Mouse (Mus musculus): ENCODE measurements around the gene Stx8.

The Stx8 gene

DNA sequence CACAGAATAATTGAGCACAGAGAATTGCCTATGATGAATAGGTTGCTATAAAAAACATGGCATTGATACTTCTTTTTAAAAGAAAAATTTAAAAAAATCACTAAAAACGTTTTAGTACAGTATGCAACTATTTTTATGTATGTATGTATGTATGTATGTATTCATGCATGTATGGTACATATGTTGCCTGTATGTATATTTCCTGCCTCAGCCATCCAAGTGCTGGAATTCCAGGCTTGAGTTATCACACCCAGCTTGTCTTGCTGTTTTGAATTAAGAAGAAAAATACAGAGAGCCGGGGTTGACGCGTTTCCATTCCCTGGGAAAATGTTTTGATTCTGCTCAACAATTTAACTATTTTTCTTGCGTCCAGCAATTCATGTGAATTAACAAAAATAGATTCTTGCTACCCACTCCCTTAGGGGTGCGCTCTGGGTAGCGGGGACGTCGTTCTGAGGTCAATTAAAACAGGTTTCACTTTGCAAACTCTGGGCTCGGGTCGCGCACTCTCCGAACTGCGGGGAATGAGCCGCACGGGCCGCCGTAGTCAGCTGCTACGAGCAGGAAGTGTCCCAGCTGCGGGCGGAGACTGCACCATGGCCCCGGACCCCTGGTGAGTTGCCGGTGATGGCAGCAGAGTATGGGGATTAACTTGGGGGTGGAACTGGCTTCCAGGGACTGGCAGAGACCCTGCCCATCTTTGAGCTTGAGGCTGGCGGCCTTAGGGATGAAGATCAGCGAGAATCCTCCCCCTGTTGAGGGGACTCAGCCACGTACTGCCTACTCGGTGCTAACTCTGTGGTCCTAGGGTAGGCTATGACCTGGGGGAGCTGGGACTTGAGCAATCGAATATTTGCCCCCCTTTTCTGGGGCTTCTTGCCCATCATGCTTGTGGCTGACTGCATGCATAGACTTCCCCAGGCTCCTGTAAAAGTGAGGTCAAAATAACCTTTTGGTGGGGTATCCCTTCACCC is at the start of gene Stx8:
Gene Stx8 (plus strand): TSS at position 289 of the 974 bp plus-strand sequence.
- DNase-seq, result peak; percentile 89

DNA sequence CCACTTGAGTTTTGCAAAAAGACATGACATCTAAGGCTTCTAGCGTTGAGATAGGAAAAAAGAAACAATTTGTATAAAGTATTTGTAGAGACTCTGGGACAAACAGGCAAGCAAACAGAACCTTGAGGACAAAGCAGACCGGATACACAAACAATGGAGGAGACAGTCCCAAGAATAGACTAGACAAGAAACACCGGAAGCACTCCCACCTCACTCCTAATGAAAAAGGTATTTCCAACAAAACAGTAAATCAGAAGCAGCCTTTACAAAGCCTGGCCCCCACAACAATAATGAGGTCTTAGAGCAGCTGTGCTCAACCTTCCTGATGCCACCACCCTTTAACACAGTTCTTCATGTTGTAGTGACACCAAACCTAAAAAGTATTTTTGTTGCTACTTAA is 48.9 kb upstream of the Stx8 start:
- no peak for DNase-seq

DNA sequence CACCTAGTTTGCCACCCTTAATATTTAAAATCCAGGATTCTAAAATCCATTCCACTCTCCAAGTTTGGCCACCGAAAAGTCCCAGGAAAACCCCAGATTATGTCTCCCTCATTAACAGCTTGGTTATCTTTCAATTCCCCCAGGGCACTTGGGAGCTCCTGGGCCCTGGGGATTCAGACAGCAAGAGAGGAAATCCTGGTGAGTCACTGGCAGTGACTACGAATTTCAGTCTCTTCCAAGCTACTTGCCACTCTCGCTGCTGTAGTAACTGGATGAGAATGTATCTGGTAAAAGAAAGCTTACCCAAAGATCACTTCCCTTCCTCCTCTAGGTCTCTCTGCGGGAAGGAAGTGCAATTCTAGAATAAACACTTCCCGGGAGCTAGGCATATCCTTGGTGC is 46.4 kb upstream of the Stx8 start:
- DNase-seq, result no peak

DNA sequence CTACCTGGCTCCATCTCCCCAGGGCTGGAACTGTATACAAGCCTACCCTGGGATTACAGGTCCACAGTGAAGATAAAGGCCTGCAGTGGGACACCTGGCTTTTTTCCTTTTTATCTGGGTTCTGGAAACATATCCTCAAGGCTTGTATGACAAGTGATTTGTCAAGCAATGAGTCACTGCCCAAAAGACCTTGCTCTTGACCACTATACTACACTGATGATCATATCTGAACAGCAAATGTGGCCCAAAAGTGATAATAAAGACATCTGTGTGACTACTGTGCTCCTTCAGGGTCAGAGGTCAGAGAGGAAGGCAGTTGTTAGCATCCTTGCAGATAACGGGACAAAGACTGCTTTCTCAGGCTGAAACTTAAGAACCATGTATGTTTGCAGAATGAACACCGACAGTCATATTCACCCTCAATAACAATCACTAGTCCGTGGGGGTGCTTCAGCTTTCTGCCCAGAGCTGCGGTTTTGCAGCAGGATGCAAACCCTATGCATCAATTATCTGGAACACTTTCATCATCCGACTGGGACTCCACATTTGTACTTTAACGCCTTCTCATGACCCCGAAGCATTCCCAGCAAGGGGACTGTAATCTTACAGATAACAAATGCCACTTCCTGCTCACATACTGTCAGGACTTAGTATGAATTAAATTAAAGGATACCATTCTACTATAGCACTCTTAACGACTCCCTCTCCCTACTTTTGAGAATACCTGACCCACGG is 45.6 kb upstream of the Stx8 start:
- no peak for DNase-seq

DNA sequence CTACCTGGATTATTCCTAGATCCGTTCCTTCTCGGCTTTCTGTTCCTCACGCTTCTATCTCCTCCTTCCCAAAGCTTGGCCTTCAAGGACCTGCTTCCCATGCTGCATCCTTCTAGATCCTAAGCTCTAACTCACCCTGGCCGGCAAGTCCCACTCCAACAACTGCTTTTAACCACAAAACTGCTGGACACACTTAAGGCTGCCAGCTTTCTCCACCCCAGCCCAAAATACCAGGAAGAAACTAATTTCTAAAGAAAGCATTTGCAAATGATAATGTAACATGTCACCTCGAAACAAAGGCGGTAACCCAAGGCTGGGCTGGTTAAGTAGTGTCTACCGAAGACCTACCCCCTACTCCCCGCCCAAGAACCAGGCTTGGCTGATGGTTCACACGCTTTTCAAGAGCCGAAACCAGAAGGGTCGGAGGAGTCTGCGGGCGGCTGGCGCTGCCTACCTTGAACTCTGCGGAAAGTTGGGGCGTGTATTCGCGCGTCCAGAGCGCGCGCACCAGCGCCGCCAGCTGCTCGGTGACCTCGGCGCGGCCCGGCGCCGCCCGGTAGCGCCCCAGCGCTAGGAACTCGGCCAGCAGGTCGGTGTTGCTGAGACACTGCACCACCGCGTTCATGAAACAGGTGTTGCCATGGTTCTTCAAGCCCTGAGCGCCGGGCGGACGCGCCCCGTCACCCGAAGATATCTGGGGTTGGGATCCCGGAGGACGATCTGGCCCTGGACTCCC is 44.7 kb upstream of the Stx8 start:
- DNase-seq, result peak; percentile 70

DNA sequence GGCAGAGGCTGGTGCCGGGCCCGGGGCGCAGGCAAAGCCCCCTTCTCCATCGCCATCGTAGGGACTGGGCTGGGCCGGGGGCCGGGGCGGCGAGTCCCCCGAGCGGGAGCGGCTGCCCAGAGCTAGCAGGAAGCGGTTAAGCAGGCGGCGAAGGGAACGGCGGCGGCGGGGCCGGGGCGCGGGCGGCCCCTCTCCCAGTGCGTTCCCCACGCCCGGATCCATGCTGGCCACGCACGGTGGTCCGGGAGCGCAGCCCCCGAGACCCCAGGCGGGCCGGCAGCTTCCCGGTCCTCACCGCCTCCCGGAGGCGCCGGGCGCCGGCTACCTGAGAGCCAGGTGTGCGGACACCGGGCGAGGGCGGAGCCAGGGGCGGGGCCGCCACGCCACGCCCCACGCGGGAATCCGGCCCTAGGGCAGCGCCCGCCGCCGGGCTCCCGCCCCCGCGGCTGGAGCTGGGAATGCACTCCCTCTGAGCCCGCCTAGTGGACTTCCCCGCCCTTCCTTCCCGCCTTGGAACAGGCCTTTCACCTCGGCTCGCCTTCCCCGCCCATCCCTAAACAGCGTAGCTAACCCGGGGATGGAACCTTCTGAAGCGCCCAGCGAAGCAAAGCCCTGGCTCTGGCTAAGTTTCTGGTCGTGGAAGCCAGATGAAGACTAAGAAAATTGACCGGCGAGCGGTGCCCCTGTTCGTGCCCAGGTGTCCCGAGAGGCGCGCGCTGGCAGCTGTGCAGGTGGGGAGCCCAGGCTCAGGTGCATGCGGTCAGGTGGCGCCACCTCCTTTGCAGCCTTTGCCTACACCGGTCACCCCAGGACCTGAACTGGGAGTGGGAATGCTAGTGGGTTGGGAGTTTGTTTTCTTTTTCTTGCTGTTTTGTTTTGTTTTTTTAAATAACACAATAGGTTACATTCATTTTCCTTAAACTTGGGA is 43.9 kb upstream of the Stx8 start, which contains the start of gene Usp43:
Gene Usp43 (minus strand): TSS at position 327 of the 928 bp plus-strand sequence.
- DNase-seq, result peak; percentile 82

DNA sequence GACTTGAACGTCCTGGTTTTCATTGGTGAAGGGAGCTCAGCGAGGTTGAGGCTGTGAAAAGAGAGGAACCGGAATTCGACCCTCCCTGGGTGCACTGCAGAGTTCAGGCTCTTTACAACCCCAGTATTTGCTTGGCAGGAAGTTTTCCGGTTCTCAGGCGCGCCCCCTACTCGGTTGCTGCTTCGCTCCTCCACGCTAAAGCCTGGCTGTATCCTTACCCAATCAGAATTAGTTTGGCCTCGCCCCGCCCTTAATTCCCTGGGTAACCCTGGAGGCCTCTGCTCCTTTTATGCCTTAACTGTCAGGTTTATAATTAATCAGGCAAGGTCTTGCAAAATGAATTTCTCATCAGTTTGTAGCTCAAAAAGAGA is 43.3 kb upstream of the Stx8 start:
- DNase-seq, result peak; percentile 90

DNA sequence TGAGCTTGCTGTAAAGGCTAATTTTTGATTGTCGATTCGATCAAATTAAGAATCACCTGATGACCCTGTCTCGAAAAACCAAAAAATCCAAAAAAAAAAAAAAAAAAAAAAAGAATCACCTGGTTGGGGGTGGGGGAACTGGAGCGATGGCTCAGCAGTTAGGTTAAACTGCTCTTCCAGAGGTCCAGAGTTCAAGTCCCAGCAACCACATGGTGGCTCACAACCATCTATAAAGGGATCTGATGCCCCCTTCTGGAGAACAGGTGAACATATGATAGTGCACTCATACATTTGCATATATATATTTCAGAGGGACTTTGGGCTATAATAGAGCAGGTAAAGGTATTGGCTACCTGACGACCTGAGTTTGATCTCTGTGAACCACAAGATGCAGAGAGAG is 42.3 kb upstream of the Stx8 start:
- no peak for DNase-seq

DNA sequence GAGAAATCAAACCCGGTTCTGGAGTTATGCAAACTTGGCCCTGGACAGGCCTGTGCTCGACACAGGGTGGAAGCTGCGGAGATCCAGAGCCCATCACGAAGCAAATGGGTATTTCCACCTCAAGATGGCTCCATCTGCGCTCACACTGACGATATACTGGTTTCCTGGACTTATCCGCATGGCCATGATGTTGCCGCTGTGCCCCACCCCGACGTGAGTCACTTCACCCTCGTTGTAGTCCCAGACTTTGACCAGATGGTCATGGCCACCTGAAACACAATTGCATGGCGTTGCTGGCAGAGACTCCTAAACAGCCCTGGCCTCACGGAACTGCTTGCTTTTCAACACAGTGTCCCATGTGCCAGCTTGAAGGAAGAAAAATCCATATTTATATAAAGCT is 41.0 kb upstream of the Stx8 start:
- no peak for DNase-seq

DNA sequence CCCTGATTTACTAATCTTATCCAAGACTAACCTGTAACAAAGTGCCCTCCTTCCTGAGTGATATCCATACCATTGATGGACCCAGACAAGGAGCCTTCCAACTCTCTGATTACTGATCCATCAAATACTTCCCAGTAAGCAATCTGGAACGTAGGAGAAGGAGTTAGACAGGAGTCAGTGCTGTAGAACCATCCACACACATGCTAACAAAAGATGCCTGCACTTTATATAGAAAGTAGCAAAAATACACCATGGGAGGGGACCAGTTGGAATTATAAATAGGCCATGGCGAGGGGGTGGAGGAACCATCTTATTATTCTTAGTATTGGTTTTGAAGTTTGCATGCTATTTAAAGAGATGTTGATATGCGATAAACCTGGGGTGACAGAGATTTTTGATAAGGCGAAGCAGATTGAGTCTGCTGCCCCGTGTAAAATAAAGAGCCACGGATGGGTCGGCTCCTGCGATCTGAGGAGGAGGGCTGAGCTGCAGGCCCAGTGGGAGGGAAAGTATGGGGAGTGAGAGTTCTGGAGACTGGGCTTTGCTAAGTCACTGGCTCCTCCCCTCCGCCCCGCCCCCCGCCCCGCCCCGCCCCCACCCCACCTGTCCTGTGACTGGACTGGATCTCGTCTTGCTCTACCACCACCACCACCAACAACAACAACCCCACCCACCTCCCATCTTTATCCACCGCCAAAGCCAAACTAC is 39.5 kb upstream of the Stx8 start:
- DNase-seq, result no peak

DNA sequence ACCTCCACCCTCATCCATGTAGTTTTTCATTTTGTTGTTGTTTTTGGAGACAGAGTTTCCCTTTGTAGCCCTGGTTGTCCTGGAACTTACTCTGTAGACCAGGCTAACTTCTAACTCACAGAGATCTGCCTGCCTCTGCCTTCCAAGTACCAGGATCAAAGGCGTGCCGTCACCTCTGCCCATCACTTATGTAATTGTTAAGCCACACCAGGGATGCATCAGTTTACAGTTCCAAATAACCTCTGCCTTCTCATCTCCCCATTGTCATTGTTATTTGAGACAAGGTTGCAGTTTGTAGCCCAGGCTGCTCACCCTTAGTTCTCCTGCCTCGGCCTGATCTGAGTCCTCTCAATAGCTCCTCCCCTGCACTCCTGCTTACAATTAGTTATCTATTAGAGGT is 33.8 kb upstream of the Stx8 start:
- DNase-seq, result no peak

DNA sequence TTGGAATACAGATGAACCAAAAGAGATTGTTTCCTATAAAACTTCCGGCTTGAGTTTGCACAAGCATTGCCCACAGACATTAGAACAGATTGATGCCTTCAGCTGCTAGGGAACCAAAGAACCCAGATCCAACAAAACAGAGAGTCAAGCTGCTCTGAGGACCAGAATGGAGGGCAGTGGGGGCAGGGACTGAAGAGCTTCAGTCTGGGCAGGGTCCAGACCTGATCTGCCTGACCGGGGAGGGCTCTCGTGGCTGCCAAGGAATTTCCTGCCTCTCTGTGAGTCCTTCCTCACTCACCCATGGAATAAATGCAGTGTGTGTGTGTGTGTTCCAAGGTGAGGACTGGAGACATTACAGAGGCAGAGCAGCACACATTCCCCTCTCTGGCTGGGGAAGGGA is 17.8 kb upstream of the Stx8 start:
- no peak for DNase-seq

DNA sequence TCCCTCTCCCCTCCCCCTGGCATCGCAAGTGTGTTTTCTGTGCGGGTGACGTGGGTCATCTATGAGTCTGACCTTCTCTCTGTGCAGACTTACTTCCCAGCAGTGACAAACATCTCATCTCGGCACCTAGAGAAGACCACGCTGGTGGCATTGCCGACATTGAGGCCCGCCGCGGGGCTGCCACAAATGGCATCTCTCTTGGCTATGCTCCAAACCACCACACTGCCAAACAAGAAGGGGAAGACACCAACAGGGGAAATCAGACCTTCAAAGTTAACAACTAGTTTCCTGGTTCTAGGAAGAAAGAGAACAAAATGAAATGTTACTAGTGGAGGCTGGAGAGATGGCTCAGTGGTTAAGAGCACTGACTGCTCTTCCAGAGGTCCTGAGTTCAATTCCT is 16.5 kb upstream of the Stx8 start:
- no peak for DNase-seq

DNA sequence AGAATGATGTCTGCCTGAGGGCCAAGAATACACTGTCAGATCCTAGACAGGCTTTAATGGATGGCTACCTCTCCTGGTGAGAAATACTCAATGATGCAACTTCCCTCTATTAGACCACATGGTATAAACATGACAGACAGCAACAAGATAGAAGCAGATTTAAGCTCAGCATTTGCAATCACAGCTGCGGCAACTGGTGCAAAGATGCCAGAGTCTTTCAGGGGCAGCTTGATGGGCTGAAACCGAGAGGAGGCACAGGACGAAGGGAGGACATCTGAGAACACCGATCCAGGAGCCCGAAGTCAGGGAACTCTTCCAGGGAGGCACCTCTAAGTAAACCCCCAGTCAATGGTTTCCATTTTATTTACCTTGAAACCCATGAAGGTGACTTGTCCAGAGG is 12.4 kb upstream of the Stx8 start:
- DNase-seq, result no peak

DNA sequence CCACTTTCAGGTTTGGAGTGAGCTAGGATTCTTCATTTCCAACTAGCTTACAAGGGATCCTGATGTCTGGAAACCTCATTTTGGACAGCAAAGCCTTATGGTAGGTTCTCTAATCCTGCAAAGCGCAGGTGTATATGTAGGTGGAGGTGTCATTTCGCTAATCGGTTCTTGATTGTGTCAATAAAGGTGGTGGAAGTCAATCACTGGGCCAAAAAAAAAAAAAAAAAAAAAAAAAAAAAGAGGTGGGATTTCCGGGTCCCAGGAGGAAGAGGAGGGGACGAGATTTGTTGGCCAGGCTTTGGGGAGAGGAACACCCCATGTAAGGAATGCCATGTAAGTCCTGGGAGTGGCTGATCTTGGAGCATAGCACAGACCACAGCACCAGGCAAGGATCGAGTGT is 11.6 kb upstream of the Stx8 start:
- no peak for DNase-seq

DNA sequence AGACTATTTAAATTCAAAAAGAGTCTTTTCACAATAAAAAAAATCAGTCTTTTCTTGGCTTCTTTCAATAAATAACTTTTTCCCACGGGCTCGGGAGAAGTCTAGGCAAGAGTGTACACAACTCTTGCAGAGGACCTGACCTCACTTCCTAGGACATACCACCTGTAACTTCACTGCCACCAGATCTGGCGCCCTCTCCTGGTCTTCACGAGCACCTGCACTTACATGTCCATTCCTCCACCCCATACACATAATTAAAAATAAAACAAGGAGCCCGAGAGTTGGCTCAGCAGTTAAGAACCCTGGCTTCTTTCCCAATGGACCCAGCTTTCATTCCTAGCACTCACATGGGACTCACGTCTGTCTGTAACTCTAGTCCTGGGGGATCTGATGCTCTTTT is 1.9 kb upstream of the Stx8 start:
- DNase-seq, result no peak

DNA sequence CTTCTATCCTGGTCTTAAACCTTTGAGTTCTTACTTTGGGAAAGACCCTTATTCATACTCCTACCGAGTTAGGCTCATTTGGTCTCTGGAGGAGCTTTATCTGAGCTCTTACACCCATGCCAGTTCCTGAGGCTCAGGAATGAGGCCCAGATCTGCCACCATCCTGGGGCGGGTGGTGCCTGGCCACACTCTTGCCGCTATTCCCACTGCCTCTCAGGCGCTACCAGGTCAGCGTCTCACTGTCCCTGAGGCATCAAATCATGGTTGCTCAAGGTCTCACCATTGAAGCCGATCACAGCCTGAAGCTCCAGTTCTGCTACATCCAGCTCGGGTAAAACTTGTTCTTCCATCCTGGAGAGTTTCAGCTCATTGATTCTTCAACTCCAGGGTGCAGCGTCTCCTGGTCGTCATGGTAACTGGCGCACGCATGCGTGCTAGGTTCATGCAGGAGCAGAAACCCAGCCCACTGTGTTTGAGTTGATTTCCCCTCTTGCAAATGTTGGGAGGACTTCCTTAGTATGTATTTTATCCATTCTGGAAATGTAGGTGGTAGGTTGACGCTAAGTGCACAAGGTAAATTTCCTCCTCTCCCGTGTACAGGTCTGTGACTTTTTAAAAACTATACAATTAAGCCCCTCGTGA is 630 bp upstream of the Stx8 start, which contains the start of gene Cfap52:
Gene Cfap52 (minus strand): TSS at position 410 of the 642 bp plus-strand sequence.
- peak; percentile 88 for DNase-seq

DNA sequence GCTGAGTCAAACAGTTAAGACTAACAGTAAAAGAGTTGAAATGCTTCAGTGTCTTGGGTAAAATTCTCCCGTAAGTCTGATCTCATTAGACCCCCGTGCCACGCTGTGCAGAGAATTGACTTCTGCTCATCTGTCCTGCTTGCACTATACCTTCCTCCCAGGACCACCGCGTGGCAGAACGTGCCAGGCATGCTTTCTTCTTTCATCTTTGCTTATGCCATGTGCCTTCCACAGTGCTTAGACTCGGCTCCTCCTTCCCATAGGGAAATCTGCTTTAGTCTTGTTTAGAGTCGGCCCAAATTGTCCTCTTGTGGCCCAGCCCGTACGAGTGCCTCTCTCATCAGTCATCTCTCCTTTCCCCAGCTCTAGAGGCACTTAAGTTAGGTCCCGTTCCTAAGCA is 1.8 kb downstream of the Stx8 start:
- DNase-seq, result no peak

DNA sequence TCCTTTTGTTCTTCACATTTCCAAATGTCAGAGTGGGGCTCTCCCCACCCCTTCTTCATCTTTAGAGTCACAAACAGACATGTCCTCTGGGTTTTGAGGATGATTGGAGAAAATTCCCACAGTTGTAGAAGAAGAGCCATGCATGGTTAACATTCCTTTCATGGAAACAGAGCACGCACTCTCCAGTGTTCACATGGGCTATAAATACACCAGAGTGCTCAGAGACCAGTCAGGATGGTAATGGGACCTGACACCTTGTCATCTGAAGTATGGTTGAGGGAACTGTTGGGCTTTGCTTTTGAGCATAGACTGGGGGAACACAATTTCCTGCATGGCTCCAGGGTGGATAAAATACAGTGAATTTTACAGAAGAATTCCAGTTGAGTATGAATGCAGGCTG is 6.6 kb downstream of the Stx8 start:
- no peak for DNase-seq

DNA sequence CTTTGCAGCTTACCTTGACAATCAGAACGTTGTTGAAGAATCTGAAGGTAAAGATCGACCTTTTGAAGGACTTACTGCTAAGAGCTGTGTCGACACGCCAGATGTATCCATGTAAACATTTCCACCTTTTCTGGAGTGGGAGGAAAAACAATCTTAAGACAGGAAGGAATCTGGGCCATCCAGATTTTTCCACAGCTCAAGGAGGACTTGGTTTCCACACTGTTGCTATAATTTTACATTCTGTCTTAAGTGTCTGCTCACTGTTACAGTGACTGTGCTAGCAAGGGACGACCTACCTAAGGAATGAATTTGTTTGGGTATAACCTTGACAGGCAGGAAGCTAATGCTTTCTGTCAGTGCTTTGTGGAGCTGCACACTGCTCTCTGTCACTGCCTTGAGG is 7.2 kb downstream of the Stx8 start:
- DNase-seq, result no peak

DNA sequence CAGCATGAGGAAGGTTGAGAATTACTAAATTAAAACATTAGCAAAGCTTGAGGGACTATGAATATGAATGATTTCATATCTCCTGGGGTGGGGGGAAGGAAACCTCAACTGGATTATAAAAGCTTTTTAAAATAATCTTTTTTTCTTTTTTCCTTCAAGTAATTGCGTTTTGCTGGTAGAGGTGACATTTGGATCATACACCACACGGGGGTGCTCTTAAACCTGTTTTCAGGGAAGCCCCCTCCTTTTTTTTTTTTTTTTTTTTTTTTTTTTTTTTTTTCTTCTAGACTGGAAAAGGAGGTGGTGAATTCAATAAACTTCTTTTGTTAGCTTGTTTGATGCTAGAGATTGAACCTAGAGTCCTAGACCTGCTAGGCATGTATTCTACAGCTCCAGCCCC is 9.3 kb downstream of the Stx8 start:
- DNase-seq, result peak; percentile 68
